Comparison of ENCODE assay signal across 9 mouse cellular contexts in genomic region chr17:33755418-33756107, GRCm38 (mm10). TPM values are rescaled to one million over a fixed set of nuclear protein-coding genes. Genes with fewer than 3 reads are reported as not detected.
DNase-seq lines count a peak whose midpoint lies in the region; ATAC-seq and TF ChIP-seq lines count a peak whose summit lies in the region.
"Had no signal": no experiment of that assay in that cellular context is flagged by ENCODE, and none has a peak within 500 bp of the region (broad histone marks: within the 10 kb centered on the region; RNA-seq: fewer than 3 reads in every experiment).

No protein-coding gene starts in this region.

- no peaks in the 10 kb centered on the region for H3K27me3 ChIP-seq in neural tube, embryonic 12.5 days (replicated peaks)
- H3K27me3 ChIP-seq in small intestine, adult 2 months (ENCODE audit: control insufficient read depth, insufficient read depth, low read length) = no peaks in the 10 kb centered on the region

- peaks cover 40% of the 10 kb centered on the region for H3K4me1 ChIP-seq in neural tube, embryonic 12.5 days
- H3K4me1 ChIP-seq in small intestine, adult 2 months (ENCODE audit: control insufficient read depth, insufficient read depth, insufficient read length, low read length) = peaks cover 30% of the 10 kb centered on the region

- H3K4me2 ChIP-seq in neural tube, embryonic 12.5 days (replicated peaks) = 0 out of 2 replicates have a peak overlapping the region, but pooled peaks have one; percentile 16

- TF ChIP-seq CTCF in small intestine, adult 2 months (IDR thresholded peaks at IDR 0.05; ENCODE audit: extremely low read depth, insufficient read length, insufficient replicate concordance, low read depth, low read length) = no peak

- H3K4me3 ChIP-seq in neural tube, embryonic 12.5 days = no peak overlapping the region
- H3K4me3 ChIP-seq in small intestine, adult 2 months (ENCODE audit: low read depth, low read length) = no peak overlapping the region

- peak; percentile 33 to 51 for DNase-seq in heart, adult 18-20 months
- DNase-seq in heart, postnatal 4 days = no peak
- no peak for DNase-seq in neural tube, embryonic 10.5 days (ENCODE audit: extremely low spot score, low spot score)
- peak; percentile 58 for DNase-seq in kidney, adult 9 months
- DNase-seq in left cerebral cortex, postnatal 14 days (ENCODE audit: low spot score in 2 of 2) = no peak
- no peak for DNase-seq in right cerebral cortex, adult 2 months (ENCODE audit: low spot score in 2 of 2)

- no peak overlapping the region; the same call in 1 of the 2 replicates for H3K9ac ChIP-seq in neural tube, embryonic 12.5 days

- H3K9me3 ChIP-seq in neural tube, embryonic 12.5 days = no peaks in the 10 kb centered on the region

- intact Hi-C loops in left cerebral cortex, postnatal 14 days (cut with DNase I) = no loop called here

- 82% methylated on average over 10 of the region's 10 CpGs for WGBS in neural tube, embryonic 12.5 days
- 46% methylated on average over 10 of the region's 10 CpGs for WGBS in small intestine, adult 2 months

- no peak for TF ChIP-seq POLR2A in small intestine, adult 2 months (IDR thresholded peaks at IDR 0.05; ENCODE audit: low read depth, low read length)

- ATAC-seq in neural tube, embryonic 12.5 days (ENCODE audit: low FRiP score, low read depth) = no peak
- ATAC-seq: forebrain, embryonic 14.5 days had no signal

- no peak overlapping the region; the same call in 1 of the 2 replicates for H3K27ac ChIP-seq in neural tube, embryonic 12.5 days
- peak overlapping the region; percentile 18; the same call in 1 of the 2 replicates for H3K27ac ChIP-seq in small intestine, adult 2 months (ENCODE audit: insufficient read depth, low read depth, low read length)

- H3K36me3 ChIP-seq in neural tube, embryonic 12.5 days = peaks cover 16% of the 10 kb centered on the region; the same call in 1 of the 2 replicates
- 0 out of 2 replicates have a peak, but pooled peaks cover 2% of the 10 kb centered on the region for H3K36me3 ChIP-seq in small intestine, adult 2 months (ENCODE audit: control insufficient read depth, insufficient read depth, low read length)

RNA-seq across cellular contexts. Expression of gene Rab11b, which starts 4.8 kb away (rescaled TPM):
- 100 to 1,000 TPM; 202 to 251 TPM for total RNA-seq in heart, adult 18-20 months (2021)
- 100 to 1,000 TPM; 333 to 343 TPM for total RNA-seq in heart, postnatal 4 days (2021)
- polyA plus RNA-seq in neural tube, embryonic 12.5 days (2016; fragmentation: Nextera tagmentation; extraction: Ambion mirVana) = 412 and 463 TPM in 2 replicates
- 171 and 431 TPM in 2 replicates for polyA plus RNA-seq in small intestine, adult 2 months (2012; rRNA removed)
- 100 to 1,000 TPM; 302 to 341 TPM for total RNA-seq in left cerebral cortex, postnatal 14 days (2021)

RNA-seq across cellular contexts. Expression of gene Angptl4, which starts 26.1 kb away (rescaled TPM):
- 10 to 100 TPM in 1 of 2 experiments, 1 to 10 TPM in 1; 5.5 to 12.2 TPM for total RNA-seq in heart, adult 18-20 months (2021)
- 10 to 100 TPM; 29.1 to 35.0 TPM for total RNA-seq in heart, postnatal 4 days (2021)
- polyA plus RNA-seq in neural tube, embryonic 12.5 days (2016; fragmentation: Nextera tagmentation; extraction: Ambion mirVana) = 17.7 TPM in 2 replicates
- polyA plus RNA-seq in small intestine, adult 2 months (2012; rRNA removed) = 14.7 and 57.3 TPM in 2 replicates
- 1 to 10 TPM; 5.5 to 6.6 TPM for total RNA-seq in left cerebral cortex, postnatal 14 days (2021)

RNA-seq across cellular contexts. Expression of gene March2, which starts 37.1 kb away (rescaled TPM):
- 100 to 1,000 TPM; 131 to 133 TPM for total RNA-seq in heart, adult 18-20 months (2021)
- 10 to 100 TPM; 84.4 to 96.9 TPM for total RNA-seq in heart, postnatal 4 days (2021)
- 55.7 and 61.1 TPM in 2 replicates for polyA plus RNA-seq in neural tube, embryonic 12.5 days (2016; fragmentation: Nextera tagmentation; extraction: Ambion mirVana)
- 43.7 and 60.9 TPM in 2 replicates for polyA plus RNA-seq in small intestine, adult 2 months (2012; rRNA removed)
- 10 to 100 TPM; 83.5 to 84.8 TPM for total RNA-seq in left cerebral cortex, postnatal 14 days (2021)

RNA-seq across cellular contexts. Expression of gene Kank3, which starts 54.8 kb away (rescaled TPM):
- 10 to 100 TPM; 49.0 to 64.9 TPM for total RNA-seq in heart, adult 18-20 months (2021)
- 10 to 100 TPM; 57.5 to 58.5 TPM for total RNA-seq in heart, postnatal 4 days (2021)
- 31.5 and 32.3 TPM in 2 replicates for polyA plus RNA-seq in neural tube, embryonic 12.5 days (2016; fragmentation: Nextera tagmentation; extraction: Ambion mirVana)
- polyA plus RNA-seq in small intestine, adult 2 months (2012; rRNA removed) = 20.6 and 21.1 TPM in 2 replicates
- total RNA-seq in left cerebral cortex, postnatal 14 days (2021) = 10 to 100 TPM; 36.2 to 41.2 TPM

Comparison
In these comparisons a context has a peak if more than half of its experiments do, and no peak if none do; other contexts are left out.
1. DNase-seq: peak in heart, adult 18-20 months (2 of 2) and kidney, adult 9 months (single experiment); none in heart, postnatal 4 days (single experiment), neural tube, embryonic 10.5 days (single experiment), left cerebral cortex, postnatal 14 days (0 of 2) and right cerebral cortex, adult 2 months (0 of 2).